In the genomic region with DNA sequence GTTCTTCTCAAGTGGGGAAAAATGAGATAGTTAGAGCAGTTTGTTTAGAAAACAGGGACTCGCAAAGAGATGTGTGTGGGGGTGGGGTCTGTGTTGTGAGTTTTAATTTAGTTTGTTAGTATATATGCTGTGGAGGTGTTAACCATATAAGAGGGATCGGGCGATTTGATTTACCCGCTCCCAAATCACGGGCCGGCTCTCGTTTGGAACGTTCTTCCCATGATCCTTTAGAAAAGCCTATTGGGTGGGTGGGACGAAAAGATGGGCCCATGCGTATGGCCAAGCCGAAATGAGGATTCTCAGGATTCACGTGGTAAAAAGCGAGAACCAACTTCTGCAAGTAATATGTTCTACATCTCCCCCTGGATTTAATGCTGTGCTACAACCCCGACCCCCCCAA, we compare ENCODE assay signal across 8 mouse cellular contexts. TPM values are rescaled to one million over a fixed set of nuclear protein-coding genes. Genes with fewer than 3 reads are reported as not detected.
A peak's percentile ranks its signal among the peaks of the same experiment; 100 is the strongest.
DNase-seq lines count a peak whose midpoint lies in the region; ATAC-seq and TF ChIP-seq lines count a peak whose summit lies in the region.

No protein-coding gene starts in this region.

- TF ChIP-seq CTCF in MEL (IDR thresholded peaks at IDR 0.05 in 2 of 3, conservative IDR thresholded peaks at IDR 0.05 in 1 of 3; ENCODE audit: control insufficient read depth in 1 of 3, insufficient read depth in 1 of 3, low read depth in 2 of 3, low read length in 3 of 3, poor library complexity in 1 of 3, severe bottlenecking in 1 of 3), result no peak

- WGBS in hindbrain, embryonic 16.5 days, result under 1% methylated on average over 14 of the region's 14 CpGs
- whole genome bisulfite sequencing in lung, embryonic 16.5 days, result 0% methylated on average over 14 of the region's 14 CpGs
- WGBS in stomach, embryonic 14.5 days, result under 1% methylated on average over 14 of the region's 14 CpGs

- H3K4me2 ChIP-seq in hindbrain, embryonic 16.5 days (ENCODE audit: low read length), result peak overlapping the region; percentile 82
- H3K4me2 ChIP-seq in lung, embryonic 16.5 days (ENCODE audit: low read depth, low read length), result peak overlapping the region; percentile 92
- H3K4me2 ChIP-seq in stomach, embryonic 14.5 days (replicated peaks; ENCODE audit: low read depth, low read length), result peak overlapping the region; percentile 72

- H3K9me3 ChIP-seq in MEL (replicated peaks; ENCODE audit: insufficient read depth, low read length), result no peaks in the 10 kb centered on the region
- no peaks in the 10 kb centered on the region for H3K9me3 ChIP-seq in hindbrain, embryonic 16.5 days (ENCODE audit: control insufficient read depth, low read length)
- H3K9me3 ChIP-seq in lung, embryonic 16.5 days (ENCODE audit: control insufficient read depth, low read length), result no peaks in the 10 kb centered on the region
- no peaks in the 10 kb centered on the region for H3K9me3 ChIP-seq in stomach, embryonic 14.5 days (ENCODE audit: control insufficient read depth, low read depth, low read length)

- H3K9ac ChIP-seq in MEL (ENCODE audit: control insufficient read depth, low read depth, low read length, poor library complexity, severe bottlenecking), result peak overlapping the region; percentile 95
- H3K9ac ChIP-seq in hindbrain, embryonic 16.5 days (ENCODE audit: low read depth, low read length), result peak overlapping the region; percentile 97
- peak overlapping the region; percentile 96 for H3K9ac ChIP-seq in lung, embryonic 16.5 days (ENCODE audit: low read length)
- peak overlapping the region; percentile 82 for H3K9ac ChIP-seq in stomach, embryonic 14.5 days (replicated peaks; ENCODE audit: low read depth, low read length)

- no peak for TF ChIP-seq RAD21 in MEL (IDR thresholded peaks at IDR 0.05; ENCODE audit: low read depth, low read length)

- H3K27me3 ChIP-seq in MEL (ENCODE audit: control insufficient read depth in 1 of 2, insufficient read depth in 2 of 2, low read length in 2 of 2), result no peaks in the 10 kb centered on the region
- no peaks in the 10 kb centered on the region for H3K27me3 ChIP-seq in hindbrain, embryonic 16.5 days (replicated peaks; ENCODE audit: control insufficient read depth, insufficient read depth, low read length)
- no peaks in the 10 kb centered on the region for H3K27me3 ChIP-seq in lung, embryonic 16.5 days (ENCODE audit: control insufficient read depth, insufficient read depth, low read depth, low read length)
- no peaks in the 10 kb centered on the region for H3K27me3 ChIP-seq in stomach, embryonic 14.5 days (ENCODE audit: control insufficient read depth, insufficient read depth, low read length)

- DNase-seq in kidney, adult 8-10 months, result peak; percentile 32 to 51
- DNase-seq in kidney, postnatal 14 days, result no peak
- peak; percentile 69 for DNase-seq in MEL (ENCODE audit: low read depth, low spot score)
- DNase-seq in embryo, embryonic 11.5 days (ENCODE audit: low read depth, low spot score), result peak; percentile 49
- no peak for DNase-seq in ovary, postnatal 14 days (ENCODE audit: low spot score)

- peaks cover 2 to 36% of the 10 kb centered on the region in 2 experiments; a peak in 3 of 4 replicates for H3K36me3 ChIP-seq in MEL (ENCODE audit: control insufficient read depth in 1 of 2, insufficient read depth in 2 of 2, low read length in 2 of 2)
- H3K36me3 ChIP-seq in hindbrain, embryonic 16.5 days (ENCODE audit: control insufficient read depth, insufficient read depth, low read length), result 0 out of 2 replicates have a peak, but pooled peaks cover 3% of the 10 kb centered on the region
- H3K36me3 ChIP-seq in lung, embryonic 16.5 days (ENCODE audit: control insufficient read depth, insufficient read depth, low read length), result peaks cover 5% of the 10 kb centered on the region
- H3K36me3 ChIP-seq in stomach, embryonic 14.5 days (ENCODE audit: control insufficient read depth, insufficient read depth, low read length), result peaks cover 13% of the 10 kb centered on the region; the same call in 1 of the 2 replicates

- peak; percentile 43 for ATAC-seq in hindbrain, embryonic 16.5 days
- ATAC-seq in lung, embryonic 16.5 days (ENCODE audit: low read depth), result peak; percentile 13
- peak; percentile 6; the same call in 1 of the 2 replicates for ATAC-seq in stomach, embryonic 14.5 days (ENCODE audit: insufficient number of reproducible peaks, insufficient read depth, low FRiP score, low read depth)

- peak overlapping the region; percentile 75 for H3K27ac ChIP-seq in MEL (ENCODE audit: control insufficient read depth, low read depth, low read length)
- peak overlapping the region; percentile 96 for H3K27ac ChIP-seq in hindbrain, embryonic 16.5 days (ENCODE audit: low read depth, low read length)
- peak overlapping the region; percentile 94 for H3K27ac ChIP-seq in lung, embryonic 16.5 days (ENCODE audit: low read length)
- peak overlapping the region; percentile 89 for H3K27ac ChIP-seq in stomach, embryonic 14.5 days (ENCODE audit: low read length)

- peaks cover 18% of the 10 kb centered on the region for H3K79me2 ChIP-seq in MEL (ENCODE audit: control insufficient read depth, insufficient read depth, low read length, poor library complexity)

- H3K4me1 ChIP-seq in MEL (ENCODE audit: control insufficient read depth in 1 of 2, insufficient read depth in 2 of 2, low read length in 2 of 2), result peaks cover 2 to 10% of the 10 kb centered on the region in 2 experiments; a peak in 3 of 4 replicates
- H3K4me1 ChIP-seq in hindbrain, embryonic 16.5 days (ENCODE audit: control insufficient read depth, insufficient read depth, low read depth, low read length), result peaks cover 13% of the 10 kb centered on the region
- H3K4me1 ChIP-seq in lung, embryonic 16.5 days (replicated peaks; ENCODE audit: control insufficient read depth, insufficient read depth, low read length), result peaks cover 25% of the 10 kb centered on the region
- peaks cover 14% of the 10 kb centered on the region; the same call in 1 of the 2 replicates for H3K4me1 ChIP-seq in stomach, embryonic 14.5 days (ENCODE audit: control insufficient read depth, insufficient read depth, low read length)

- no peak for TF ChIP-seq POLR2A in MEL (IDR thresholded peaks at IDR 0.05; ENCODE audit: control insufficient read depth in 1 of 2, insufficient read depth in 1 of 2, low read depth in 1 of 2, low read length in 2 of 2, poor library complexity in 1 of 2)

- no peak for TF ChIP-seq EP300 in MEL (IDR thresholded peaks at IDR 0.05; ENCODE audit: low read depth in 1 of 2, low read length in 2 of 2)

- H3K4me3 ChIP-seq in MEL (ENCODE audit: control insufficient read depth in 1 of 2, insufficient read depth in 1 of 2, low read depth in 2 of 2, low read length in 2 of 2), result peak overlapping the region; percentile 90 to 99
- H3K4me3 ChIP-seq in hindbrain, embryonic 16.5 days (ENCODE audit: low read length), result peak overlapping the region; percentile 91
- H3K4me3 ChIP-seq in lung, embryonic 16.5 days (ENCODE audit: low read length), result peak overlapping the region; percentile 95
- peak overlapping the region; percentile 52 for H3K4me3 ChIP-seq in stomach, embryonic 14.5 days (ENCODE audit: low read depth, low read length)

TF ChIP-seq in MEL, 35 proteins besides CTCF, POLR2A, EP300 and RAD21:
- no peak for TF ChIP-seq MAZ (IDR thresholded peaks at IDR 0.05; ENCODE audit: low read depth, low read length)
- 0 out of 2 replicates have a peak, but pooled peaks have one; percentile 65 for TF ChIP-seq MYC (IDR thresholded peaks at IDR 0.05; ENCODE audit: low read depth, low read length)
- TF ChIP-seq RCOR1 (IDR thresholded peaks at IDR 0.05; ENCODE audit: low read depth, low read length), result no peak
- no peak for TF ChIP-seq MEF2A (IDR thresholded peaks at IDR 0.05; ENCODE audit: extremely low read depth, insufficient replicate concordance, low read depth, low read length, poor library complexity, severe bottlenecking)
- no peak for TF ChIP-seq UBTF (IDR thresholded peaks at IDR 0.05; ENCODE audit: borderline replicate concordance, insufficient read depth, low read depth, low read length)
- TF ChIP-seq POLR2AphosphoS2 (IDR thresholded peaks at IDR 0.05; ENCODE audit: low read length), result no peak

RNA-seq across cellular contexts. Expression of gene Nepro, which starts 0.7 kb away (rescaled TPM):
- total RNA-seq in MEL (2012; rRNA removed), result 8.8 and 9.0 TPM in 2 replicates
- polyA plus RNA-seq in MEL (2012; ENCODE audit: insufficient read depth in 1 of 2, insufficient read length in 2 of 2, low read depth in 1 of 2, low replicate concordance in 2 of 2, missing spikeins in 1 of 2), result 10 to 100 TPM in 1 of 2 experiments, not detected in 1; 20.8 TPM
- polyA plus RNA-seq in hindbrain, embryonic 16.5 days (2015; fragmentation: Nextera tagmentation; extraction: Ambion mirVana), result 3.2 and 4.7 TPM in 2 replicates
- 8.1 and 8.4 TPM in 2 replicates for polyA plus RNA-seq in lung, embryonic 16.5 days (2015; fragmentation: Nextera tagmentation; extraction: Ambion mirVana)
- polyA plus RNA-seq in stomach, embryonic 14.5 days (2014; fragmentation: Nextera tagmentation; extraction: Ambion mirVana), result 9.3 and 10.0 TPM in 2 replicates

RNA-seq across cellular contexts. Expression of gene Gtpbp8, which starts 21.3 kb away (rescaled TPM):
- total RNA-seq in MEL (2012; rRNA removed), result 10.1 and 14.4 TPM in 2 replicates
- 10 to 100 TPM in 1 of 2 experiments, not detected in 1; 10.7 TPM for polyA plus RNA-seq in MEL (2012; ENCODE audit: insufficient read depth in 1 of 2, insufficient read length in 2 of 2, low read depth in 1 of 2, low replicate concordance in 2 of 2, missing spikeins in 1 of 2)
- 35.4 and 36.2 TPM in 2 replicates for polyA plus RNA-seq in hindbrain, embryonic 16.5 days (2015; fragmentation: Nextera tagmentation; extraction: Ambion mirVana)
- 27.9 and 29.7 TPM in 2 replicates for polyA plus RNA-seq in lung, embryonic 16.5 days (2015; fragmentation: Nextera tagmentation; extraction: Ambion mirVana)
- 27.9 and 29.4 TPM in 2 replicates for polyA plus RNA-seq in stomach, embryonic 14.5 days (2014; fragmentation: Nextera tagmentation; extraction: Ambion mirVana)

RNA-seq across cellular contexts. Expression of gene Cd200r1, which starts 40.7 kb away (rescaled TPM):
- total RNA-seq in MEL (2012; rRNA removed), result 1.4 and 2.0 TPM in 2 replicates
- 1 to 10 TPM in 1 of 2 experiments, not detected in 1; 1.6 TPM for polyA plus RNA-seq in MEL (2012; ENCODE audit: insufficient read depth in 1 of 2, insufficient read length in 2 of 2, low read depth in 1 of 2, low replicate concordance in 2 of 2, missing spikeins in 1 of 2)
- 0.31 and 0.96 TPM in 2 replicates for polyA plus RNA-seq in hindbrain, embryonic 16.5 days (2015; fragmentation: Nextera tagmentation; extraction: Ambion mirVana)
- polyA plus RNA-seq in lung, embryonic 16.5 days (2015; fragmentation: Nextera tagmentation; extraction: Ambion mirVana), result 1.1 and 1.2 TPM in 2 replicates
- polyA plus RNA-seq in stomach, embryonic 14.5 days (2014; fragmentation: Nextera tagmentation; extraction: Ambion mirVana), result 0.71 and 1.2 TPM in 2 replicates

Comparison
In these comparisons a context has a peak if more than half of its experiments do, and no peak if none do; other contexts are left out.
1. DNase-seq: peak in kidney, adult 8-10 months (2 of 2), MEL (single experiment) and embryo, embryonic 11.5 days (single experiment); none in kidney, postnatal 14 days (single experiment) and ovary, postnatal 14 days (single experiment).
2. Peak in every context shown above with its lines, with median percentiles within 50 percentile points of each other: H3K27ac ChIP-seq, H3K4me3 ChIP-seq, H3K9ac ChIP-seq, ATAC-seq and H3K4me2 ChIP-seq.